ENCODE assay signal across 19 mouse cellular contexts in the genomic region with DNA sequence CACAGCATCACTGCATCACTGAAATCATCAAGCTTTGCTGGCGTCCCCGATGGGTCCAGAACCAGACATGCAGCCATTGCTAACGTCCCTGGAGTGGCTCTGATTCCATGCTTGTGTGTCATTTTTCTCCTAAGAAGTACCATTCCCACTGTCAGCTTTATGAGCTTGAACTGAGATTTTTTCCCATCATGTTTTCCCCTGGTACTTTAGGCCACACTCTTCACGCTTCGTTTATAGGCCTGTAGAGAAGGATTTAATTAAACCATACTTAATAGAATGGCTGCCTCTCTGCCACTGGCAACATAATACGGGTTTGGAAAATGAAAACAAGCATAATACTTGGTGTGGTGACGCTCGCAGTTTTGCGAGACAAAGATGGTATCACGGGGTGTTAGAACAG. TPM values are rescaled to one million over a fixed set of nuclear protein-coding genes. Genes with fewer than 3 reads are reported as not detected.
A peak's percentile ranks its signal among the peaks of the same experiment; 100 is the strongest.
DNase-seq lines count a peak whose midpoint lies in the region; ATAC-seq and TF ChIP-seq lines count a peak whose summit lies in the region.
"Had no signal": no experiment of that assay in that cellular context is flagged by ENCODE, and none has a peak within 500 bp of the region (broad histone marks: within the 10 kb centered on the region; RNA-seq: fewer than 3 reads in every experiment).

No protein-coding gene starts in this region.

- H3K4me2 ChIP-seq in hindbrain, embryonic 14.5 days (replicated peaks): no peak overlapping the region
- H3K4me2 ChIP-seq in midbrain, postnatal 0 days (ENCODE audit: low read depth, low read length, poor library complexity, severe bottlenecking): no peak overlapping the region
- no peak overlapping the region for H3K4me2 ChIP-seq in midbrain, embryonic 13.5 days (replicated peaks)
- no peak overlapping the region for H3K4me2 ChIP-seq in hindbrain, postnatal 0 days (ENCODE audit: low read depth, low read length)
- H3K4me2 ChIP-seq in liver, embryonic 12.5 days: no peak overlapping the region
- H3K4me2 ChIP-seq: embryonic facial prominence, embryonic 13.5 days; forebrain, embryonic 12.5 days; heart, embryonic 13.5 days; intestine, embryonic 15.5 days had no signal

- TF ChIP-seq CTCF in midbrain, postnatal 0 days (IDR thresholded peaks at IDR 0.05): no peak
- no peak for TF ChIP-seq CTCF in hindbrain, postnatal 0 days (IDR thresholded peaks at IDR 0.05; ENCODE audit: low read depth)

- H3K4me3 ChIP-seq in hindbrain, embryonic 14.5 days (replicated peaks; ENCODE audit: low read length): no peak overlapping the region
- no peak overlapping the region for H3K4me3 ChIP-seq in hindbrain, embryonic 10.5 days
- H3K4me3 ChIP-seq in midbrain, postnatal 0 days (ENCODE audit: low read depth, low read length): no peak overlapping the region
- no peak overlapping the region for H3K4me3 ChIP-seq in midbrain, embryonic 13.5 days (replicated peaks)
- H3K4me3 ChIP-seq in hindbrain, postnatal 0 days (ENCODE audit: low read length): no peak overlapping the region
- no peak overlapping the region for H3K4me3 ChIP-seq in liver, embryonic 12.5 days
- H3K4me3 ChIP-seq: embryonic facial prominence, embryonic 13.5 days; forebrain, embryonic 12.5 days; heart, embryonic 13.5 days; intestine, embryonic 15.5 days had no signal

- peak; percentile 66; the same call in 1 of the 2 replicates for ATAC-seq in hindbrain, embryonic 14.5 days (ENCODE audit: low FRiP score)
- ATAC-seq in midbrain, postnatal 0 days (ENCODE audit: low FRiP score): no peak
- no peak for ATAC-seq in midbrain, embryonic 13.5 days
- 0 out of 2 replicates have a peak, but pooled peaks have one; percentile 24 for ATAC-seq in hindbrain, postnatal 0 days
- ATAC-seq in liver, embryonic 12.5 days: no peak
- ATAC-seq: activated CD4-positive, CD25-positive, alpha-beta regulatory T cell, adult 4 months; forebrain, embryonic 16.5 days; intestine, embryonic 15.5 days; Patski had no signal

- peak overlapping the region; percentile 6; the same call in 1 of the 2 replicates for H3K27ac ChIP-seq in hindbrain, embryonic 14.5 days
- H3K27ac ChIP-seq in hindbrain, embryonic 10.5 days: no peak overlapping the region
- H3K27ac ChIP-seq in midbrain, postnatal 0 days (ENCODE audit: low read depth, low read length): peak overlapping the region; percentile 38
- no peak overlapping the region for H3K27ac ChIP-seq in midbrain, embryonic 13.5 days
- no peak overlapping the region for H3K27ac ChIP-seq in hindbrain, postnatal 0 days
- H3K27ac ChIP-seq in liver, embryonic 12.5 days: no peak overlapping the region
- H3K27ac ChIP-seq: embryonic facial prominence, embryonic 13.5 days; forebrain, embryonic 12.5 days; heart, embryonic 13.5 days; intestine, embryonic 15.5 days had no signal

- no peaks in the 10 kb centered on the region for H3K36me3 ChIP-seq in hindbrain, embryonic 14.5 days (replicated peaks; ENCODE audit: control insufficient read depth, insufficient read depth)
- H3K36me3 ChIP-seq in hindbrain, embryonic 10.5 days: no peaks in the 10 kb centered on the region
- no peaks in the 10 kb centered on the region for H3K36me3 ChIP-seq in midbrain, postnatal 0 days (ENCODE audit: insufficient read depth, low read length)
- no peaks in the 10 kb centered on the region for H3K36me3 ChIP-seq in midbrain, embryonic 13.5 days
- no peaks in the 10 kb centered on the region for H3K36me3 ChIP-seq in hindbrain, postnatal 0 days (ENCODE audit: insufficient read depth, low read length)
- H3K36me3 ChIP-seq in liver, embryonic 12.5 days: no peaks in the 10 kb centered on the region
- H3K36me3 ChIP-seq: embryonic facial prominence, embryonic 13.5 days; forebrain, embryonic 12.5 days; heart, embryonic 13.5 days; intestine, embryonic 15.5 days had no signal

- H3K9me3 ChIP-seq in hindbrain, embryonic 14.5 days (ENCODE audit: control insufficient read depth, low read length): no peaks in the 10 kb centered on the region
- H3K9me3 ChIP-seq in hindbrain, embryonic 10.5 days: no peaks in the 10 kb centered on the region
- no peaks in the 10 kb centered on the region for H3K9me3 ChIP-seq in midbrain, postnatal 0 days (ENCODE audit: low read length)
- H3K9me3 ChIP-seq in midbrain, embryonic 13.5 days: no peaks in the 10 kb centered on the region
- no peaks in the 10 kb centered on the region for H3K9me3 ChIP-seq in hindbrain, postnatal 0 days (ENCODE audit: low read length)
- H3K9me3 ChIP-seq in liver, embryonic 12.5 days (replicated peaks): no peaks in the 10 kb centered on the region
- H3K9me3 ChIP-seq: embryonic facial prominence, embryonic 13.5 days; forebrain, embryonic 12.5 days; heart, embryonic 13.5 days; intestine, embryonic 15.5 days had no signal

- no peaks in the 10 kb centered on the region for H3K27me3 ChIP-seq in hindbrain, embryonic 14.5 days (ENCODE audit: control insufficient read depth, insufficient read depth, low read length)
- H3K27me3 ChIP-seq in hindbrain, embryonic 10.5 days (ENCODE audit: insufficient read depth, poor library complexity, severe bottlenecking): no peaks in the 10 kb centered on the region
- no peaks in the 10 kb centered on the region for H3K27me3 ChIP-seq in midbrain, postnatal 0 days (ENCODE audit: insufficient read depth, low read length)
- no peaks in the 10 kb centered on the region for H3K27me3 ChIP-seq in midbrain, embryonic 13.5 days
- H3K27me3 ChIP-seq in hindbrain, postnatal 0 days (ENCODE audit: insufficient read depth, low read length): no peaks in the 10 kb centered on the region
- peaks cover 4% of the 10 kb centered on the region; the same call in 1 of the 2 replicates for H3K27me3 ChIP-seq in liver, embryonic 12.5 days (replicated peaks)
- H3K27me3 ChIP-seq: embryonic facial prominence, embryonic 13.5 days; forebrain, embryonic 12.5 days; heart, embryonic 13.5 days; intestine, embryonic 15.5 days had no signal

- no peak for DNase-seq in hindbrain, embryonic 14.5 days (ENCODE audit: low spot score)
- no peak for DNase-seq in hindbrain, embryonic 10.5 days (ENCODE audit: low spot score)
- peak; percentile 30 for DNase-seq in midbrain, postnatal 0 days (ENCODE audit: low spot score)
- DNase-seq in hindbrain, postnatal 0 days (ENCODE audit: low spot score): peak; percentile 40
- DNase-seq: adrenal gland, postnatal 14 days; cerebellum, adult 18-20 months; cerebellum, adult 9-11 months; cerebellum, postnatal 36 days; gastrocnemius, postnatal 14 days had no signal

- no peaks in the 10 kb centered on the region for H3K4me1 ChIP-seq in hindbrain, embryonic 14.5 days (replicated peaks; ENCODE audit: control insufficient read depth, insufficient read depth, low read length)
- no peaks in the 10 kb centered on the region for H3K4me1 ChIP-seq in hindbrain, embryonic 10.5 days (replicated peaks)
- no peaks in the 10 kb centered on the region for H3K4me1 ChIP-seq in midbrain, postnatal 0 days (ENCODE audit: insufficient read depth, low read length)
- H3K4me1 ChIP-seq in midbrain, embryonic 13.5 days (replicated peaks): 0 out of 2 replicates have a peak, but pooled peaks cover 2% of the 10 kb centered on the region
- H3K4me1 ChIP-seq in hindbrain, postnatal 0 days (ENCODE audit: insufficient read depth, low read length): no peaks in the 10 kb centered on the region; the same call in 1 of the 2 replicates
- H3K4me1 ChIP-seq in liver, embryonic 12.5 days: no peaks in the 10 kb centered on the region
- H3K4me1 ChIP-seq: embryonic facial prominence, embryonic 13.5 days; forebrain, embryonic 12.5 days; heart, embryonic 13.5 days; intestine, embryonic 15.5 days had no signal

- WGBS in hindbrain, embryonic 14.5 days: 54% methylated on average over 10 of the region's 10 CpGs
- WGBS in hindbrain, embryonic 10.5 days: 92% methylated on average over 10 of the region's 10 CpGs
- 63% methylated on average over 10 of the region's 10 CpGs for WGBS in midbrain, postnatal 0 days
- 75% methylated on average over 10 of the region's 10 CpGs for WGBS in midbrain, embryonic 13.5 days
- 46% methylated on average over 10 of the region's 10 CpGs for WGBS in hindbrain, postnatal 0 days
- WGBS in liver, embryonic 12.5 days (ENCODE audit: insufficient replicate concordance): 72% methylated on average over 10 of the region's 10 CpGs

- H3K9ac ChIP-seq in hindbrain, embryonic 14.5 days: no peak overlapping the region
- no peak overlapping the region for H3K9ac ChIP-seq in midbrain, postnatal 0 days (replicated peaks; ENCODE audit: low read length, poor library complexity, severe bottlenecking)
- H3K9ac ChIP-seq in midbrain, embryonic 13.5 days (replicated peaks): no peak overlapping the region
- no peak overlapping the region for H3K9ac ChIP-seq in hindbrain, postnatal 0 days (replicated peaks; ENCODE audit: low read length)
- H3K9ac ChIP-seq in liver, embryonic 12.5 days: no peak overlapping the region
- H3K9ac ChIP-seq: embryonic facial prominence, embryonic 13.5 days; forebrain, embryonic 12.5 days; heart, embryonic 13.5 days; intestine, embryonic 15.5 days had no signal

RNA-seq across cellular contexts. Expression of gene Rbm24, which starts 41.3 kb away (rescaled TPM):
- 2.7 TPM in 2 replicates for polyA plus RNA-seq in hindbrain, embryonic 14.5 days (2014; fragmentation: Nextera tagmentation; extraction: Ambion mirVana)
- 0.97 and 1.2 TPM in 2 replicates for polyA plus RNA-seq in hindbrain, embryonic 10.5 days (2016; fragmentation: Nextera tagmentation; extraction: Ambion mirVana)
- total RNA-seq in midbrain, postnatal 0 days (2014; rRNA removed): 10.7 and 20.1 TPM in 2 replicates
- 3.7 and 4.0 TPM in 2 replicates for polyA plus RNA-seq in midbrain, postnatal 0 days (2015; fragmentation: Nextera tagmentation; extraction: Ambion mirVana)
- polyA plus RNA-seq in midbrain, embryonic 13.5 days (2015; fragmentation: Nextera tagmentation; extraction: Ambion mirVana): 3.4 and 3.6 TPM in 2 replicates
- 22.1 and 22.9 TPM in 2 replicates for total RNA-seq in hindbrain, postnatal 0 days (2014; rRNA removed)
- polyA plus RNA-seq in hindbrain, postnatal 0 days (2015; fragmentation: Nextera tagmentation; extraction: Ambion mirVana): 1.9 and 2.8 TPM in 2 replicates
- polyA plus RNA-seq in liver, embryonic 12.5 days (2016; fragmentation: Nextera tagmentation; extraction: Ambion mirVana): 0.13 and 0.63 TPM in 2 replicates
- total RNA-seq: CH12.LX had no signal
- polyA plus RNA-seq: activated CD4-positive, CD25-positive, alpha-beta regulatory T cell, adult 4 months had no signal

RNA-seq across cellular contexts. Expression of gene Cap2, which starts 42.1 kb away (rescaled TPM):
- 7.3 and 8.8 TPM in 2 replicates for polyA plus RNA-seq in hindbrain, embryonic 14.5 days (2014; fragmentation: Nextera tagmentation; extraction: Ambion mirVana)
- polyA plus RNA-seq in hindbrain, embryonic 10.5 days (2016; fragmentation: Nextera tagmentation; extraction: Ambion mirVana): 5.1 and 5.9 TPM in 2 replicates
- 17.5 and 21.9 TPM in 2 replicates for total RNA-seq in midbrain, postnatal 0 days (2014; rRNA removed)
- 11.7 and 13.1 TPM in 2 replicates for polyA plus RNA-seq in midbrain, postnatal 0 days (2015; fragmentation: Nextera tagmentation; extraction: Ambion mirVana)
- polyA plus RNA-seq in midbrain, embryonic 13.5 days (2015; fragmentation: Nextera tagmentation; extraction: Ambion mirVana): 8.1 and 8.9 TPM in 2 replicates
- total RNA-seq in hindbrain, postnatal 0 days (2014; rRNA removed): 16.6 and 19.9 TPM in 2 replicates
- 9.3 and 9.4 TPM in 2 replicates for polyA plus RNA-seq in hindbrain, postnatal 0 days (2015; fragmentation: Nextera tagmentation; extraction: Ambion mirVana)
- 1.7 and 2.4 TPM in 2 replicates for polyA plus RNA-seq in liver, embryonic 12.5 days (2016; fragmentation: Nextera tagmentation; extraction: Ambion mirVana)
- polyA plus RNA-seq: Patski had no signal

Comparison
In these comparisons a context has a peak if more than half of its experiments do, and no peak if none do; other contexts are left out.
1. DNase-seq: peak in midbrain, postnatal 0 days (single experiment) and hindbrain, postnatal 0 days (single experiment); none in hindbrain, embryonic 14.5 days (single experiment) and hindbrain, embryonic 10.5 days (single experiment).
2. H3K27ac ChIP-seq: peak in hindbrain, embryonic 14.5 days (single experiment) and midbrain, postnatal 0 days (single experiment); none in hindbrain, embryonic 10.5 days (single experiment), midbrain, embryonic 13.5 days (single experiment), hindbrain, postnatal 0 days (single experiment) and liver, embryonic 12.5 days (single experiment).
3. ATAC-seq: peak in hindbrain, embryonic 14.5 days (single experiment) and hindbrain, postnatal 0 days (single experiment); none in midbrain, postnatal 0 days (single experiment), midbrain, embryonic 13.5 days (single experiment) and liver, embryonic 12.5 days (single experiment).